In genomic region chr19:28592981-28593380, GRCm38 (mm10) we compare ENCODE assay signal across 20 mouse cellular contexts.
DNase-seq lines count a peak whose midpoint lies in the region; ATAC-seq lines count a peak whose summit lies in the region.
"Had no signal": no experiment of that assay in that cellular context is flagged by ENCODE, and none has a peak within 500 bp of the region (broad histone marks: within the 10 kb centered on the region; RNA-seq: fewer than 3 reads in every experiment).

No protein-coding gene starts in this region.

- peak overlapping the region; percentile 68 for H3K27ac ChIP-seq in heart, embryonic 13.5 days (replicated peaks)
- H3K27ac ChIP-seq in kidney, embryonic 15.5 days = 0 out of 2 replicates have a peak overlapping the region, but pooled peaks have one; percentile 37
- H3K27ac ChIP-seq in kidney, embryonic 16.5 days (ENCODE audit: low read length) = no peak overlapping the region
- H3K27ac ChIP-seq: hindbrain, embryonic 15.5 days; liver, embryonic 14.5 days; midbrain, embryonic 13.5 days; neural tube, embryonic 15.5 days had no signal

- peaks cover 17% of the 10 kb centered on the region for H3K4me1 ChIP-seq in heart, embryonic 13.5 days
- peaks cover 13% of the 10 kb centered on the region for H3K4me1 ChIP-seq in kidney, embryonic 15.5 days
- peaks cover 13% of the 10 kb centered on the region for H3K4me1 ChIP-seq in kidney, embryonic 16.5 days (ENCODE audit: insufficient read depth, low read length)
- H3K4me1 ChIP-seq: midbrain, embryonic 13.5 days had no signal

- no peaks in the 10 kb centered on the region for H3K27me3 ChIP-seq in heart, embryonic 13.5 days (replicated peaks)
- no peaks in the 10 kb centered on the region for H3K27me3 ChIP-seq in kidney, embryonic 15.5 days
- H3K27me3 ChIP-seq in kidney, embryonic 16.5 days (ENCODE audit: insufficient read depth, low read length) = no peaks in the 10 kb centered on the region
- H3K27me3 ChIP-seq: hindbrain, embryonic 15.5 days; neural tube, embryonic 15.5 days had no signal

- H3K9me3 ChIP-seq in heart, embryonic 13.5 days = no peaks in the 10 kb centered on the region
- no peaks in the 10 kb centered on the region for H3K9me3 ChIP-seq in kidney, embryonic 15.5 days (replicated peaks)
- no peaks in the 10 kb centered on the region for H3K9me3 ChIP-seq in kidney, embryonic 16.5 days (ENCODE audit: low read length)
- H3K9me3 ChIP-seq: hindbrain, embryonic 15.5 days; midbrain, embryonic 13.5 days; neural tube, embryonic 15.5 days had no signal

- no peak overlapping the region for H3K9ac ChIP-seq in heart, embryonic 13.5 days
- no peak overlapping the region for H3K9ac ChIP-seq in kidney, embryonic 15.5 days
- H3K9ac ChIP-seq in kidney, embryonic 16.5 days (replicated peaks; ENCODE audit: low read length) = no peak overlapping the region
- H3K9ac ChIP-seq: hindbrain, embryonic 15.5 days; liver, embryonic 14.5 days; midbrain, embryonic 13.5 days; neural tube, embryonic 15.5 days had no signal

- no peak overlapping the region for H3K4me2 ChIP-seq in heart, embryonic 13.5 days
- no peak overlapping the region for H3K4me2 ChIP-seq in kidney, embryonic 15.5 days
- no peak overlapping the region for H3K4me2 ChIP-seq in kidney, embryonic 16.5 days (replicated peaks; ENCODE audit: low read depth, low read length)
- H3K4me2 ChIP-seq: hindbrain, embryonic 15.5 days; midbrain, embryonic 13.5 days; neural tube, embryonic 15.5 days had no signal

- DNase-seq in heart, adult 18-20 months = no peak
- DNase-seq in large intestine, adult 2 months (ENCODE audit: low read depth, low spot score) = peak; percentile 33
- peak; percentile 15 for DNase-seq in lung, postnatal 25 days (ENCODE audit: low spot score)
- no peak for DNase-seq in spleen, postnatal 10 days (ENCODE audit: low spot score in 2 of 2)
- DNase-seq: adrenal gland, adult 8-10 months; B cell, adult 2 months; cerebellum, adult 11 months; cerebellum, postnatal 25 days; kidney, adult 8-10 months; left cerebral cortex, postnatal 4 days; thymus, postnatal 36 days had no signal

- no peaks in the 10 kb centered on the region for H3K36me3 ChIP-seq in heart, embryonic 13.5 days
- H3K36me3 ChIP-seq in kidney, embryonic 15.5 days = no peaks in the 10 kb centered on the region
- no peaks in the 10 kb centered on the region for H3K36me3 ChIP-seq in kidney, embryonic 16.5 days (ENCODE audit: insufficient read depth, low read length)
- H3K36me3 ChIP-seq: hindbrain, embryonic 15.5 days; midbrain, embryonic 13.5 days; neural tube, embryonic 15.5 days had no signal

- ATAC-seq in heart, embryonic 13.5 days (ENCODE audit: extremely low read depth, insufficient number of reproducible peaks, low FRiP score, low TSS enrichment) = no peak
- ATAC-seq in kidney, embryonic 15.5 days (replicated peaks; ENCODE audit: low FRiP score) = no peak
- ATAC-seq in kidney, embryonic 16.5 days (ENCODE audit: low FRiP score, low TSS enrichment) = no peak
- ATAC-seq: forebrain, embryonic 16.5 days; midbrain, embryonic 13.5 days had no signal

- no peak overlapping the region for H3K4me3 ChIP-seq in heart, embryonic 13.5 days
- no peak overlapping the region for H3K4me3 ChIP-seq in kidney, embryonic 15.5 days (replicated peaks)
- no peak overlapping the region for H3K4me3 ChIP-seq in kidney, embryonic 16.5 days (ENCODE audit: low read length)
- H3K4me3 ChIP-seq: hindbrain, embryonic 15.5 days; midbrain, embryonic 13.5 days; myocyte; neural tube, embryonic 15.5 days had no signal

- WGBS in heart, embryonic 13.5 days = 63% methylated on average over 13 of the region's 13 CpGs
- 65% methylated on average over 13 of the region's 13 CpGs for WGBS in kidney, embryonic 15.5 days
- WGBS in kidney, embryonic 16.5 days = 64% methylated on average over 13 of the region's 13 CpGs
- WGBS in large intestine, adult 2 months = 34% methylated on average over 13 of the region's 13 CpGs

Comparison
In these comparisons a context has a peak if more than half of its experiments do, and no peak if none do; other contexts are left out.
1. DNase-seq: peak in large intestine, adult 2 months (single experiment) and lung, postnatal 25 days (single experiment); none in heart, adult 18-20 months (0 of 2) and spleen, postnatal 10 days (0 of 2).